Mouse (Mus musculus) liver, embryonic 14.5 days (tissue): Measurements from ENCODE around the gene Gm20431. TPM values are rescaled to one million over a fixed set of nuclear protein-coding genes. Genes with fewer than 3 reads are reported as not detected.

Experiments
- ATAC-seq: fragments of 200-750 bp; cut with Nextera tagmentation; 2 replicates; pipeline ENCODE4 v1.8.0; 2017; ENCODE audit warnings: moderate number of reproducible peaks, mild to moderate bottlenecking, moderate library complexity; ENCODE audit not compliant: insufficient read depth
- DNase-seq, 3 experiments: peaks; one replicate each; pipeline ENCODE4 v3.0.0-alpha.2; 2012 to 2013; ENCODE audit warnings: low read depth in 3 of 3, low spot score in 3 of 3
- H3K27ac ChIP-seq: fragments of 300-500 bp; sonication (generic); 2 replicates; pipeline ENCODE4 v1.5.1; 2014; ENCODE audit warnings: moderate library complexity, mild to moderate bottlenecking, control low read depth, inconsistent platforms
- H3K27me3 ChIP-seq: fragments of 300-500 bp; sonication (generic); 2 replicates; pipeline ENCODE4 v1.6.1; 2014; ENCODE audit warnings: mild to moderate bottlenecking, low read length, moderate library complexity; ENCODE audit not compliant: control insufficient read depth, insufficient read depth
- H3K36me3 ChIP-seq: fragments of 300-500 bp; sonication (generic); replicated peaks from 2 replicates; pipeline ENCODE4 v1.6.1; 2014; ENCODE audit warnings: low read depth; ENCODE audit not compliant: control insufficient read depth, insufficient read depth
- H3K4me1 ChIP-seq, 2 experiments: fragments of 200-500 bp in 1 of 2; fragments of 300-500 bp in 1 of 2; sonication (generic) in 1 of 2; replicated peaks; 2 replicates each; pipeline ENCODE4 v1.6.1; 2012 to 2014; ENCODE audit warnings: antibody characterized with exemption in 1 of 2, inconsistent platforms in 1 of 2, low read length in 1 of 2; ENCODE audit not compliant: control insufficient read depth in 2 of 2, insufficient read depth in 2 of 2
- H3K4me2 ChIP-seq: fragments of 300-500 bp; sonication (generic); 2 replicates; pipeline ENCODE4 v1.6.1; 2014; ENCODE audit warnings: low read depth, mild to moderate bottlenecking, control low read depth, moderate library complexity
- H3K4me3 ChIP-seq, 2 experiments: fragments of 200-500 bp in 1 of 2; fragments of 300-500 bp in 1 of 2; sonication (generic) in 1 of 2; 2 replicates each; pipeline ENCODE4 v1.5.1; 2012 to 2014; ENCODE audit warnings: low read depth in 2 of 2, low read length in 2 of 2, mild to moderate bottlenecking in 2 of 2, control low read depth in 1 of 2, inconsistent platforms in 1 of 2, moderate library complexity in 1 of 2; ENCODE audit not compliant: insufficient read depth in 1 of 2
- H3K9ac ChIP-seq: fragments of 300-500 bp; sonication (generic); replicated peaks from 2 replicates; pipeline ENCODE4 v1.6.1; 2014; ENCODE audit warnings: mild to moderate bottlenecking, control low read depth, moderate library complexity
- H3K9me3 ChIP-seq: fragments of 300-500 bp; sonication (generic); 2 replicates; pipeline ENCODE4 v1.6.1; 2016; ENCODE audit warnings: low read length, mixed read lengths; ENCODE audit not compliant: control insufficient read depth
- CTCF ChIP-seq: IDR thresholded peaks from 2 replicates; pipeline ENCODE4 v1.5.1; 2016; ENCODE audit warnings: antibody characterized with exemption, low read depth, control low read depth
- EP300 ChIP-seq: IDR thresholded peaks from 2 replicates; pipeline ENCODE4 v1.6.1; 2016; ENCODE audit warnings: antibody characterized with exemption, low read depth
- WGBS: fragments of 180-500 bp; shearing (Covaris S2); extraction: QIAGEN DNeasy Blood & Tissue Kit; methylation state at CpG from one replicate; pipeline ENCODE4 v1.1.7; 2014; ENCODE audit not compliant: insufficient replicate concordance; 5-methylcytosine and 5-hydroxymethylcytosine counted together
- polyA plus RNA-seq, 2 experiments: library from polyadenylated mRNA; depleted of rRNA in 1 of 2; stranded (reverse) in 1 of 2; unstranded in 1 of 2; fragments of >200 nt; fragmentation: Nextera tagmentation in 1 of 2; extraction: Ambion mirVana in 1 of 2; gene quantifications; 2 replicates each; pipeline versions ENCODE4 v1.2.1 to v1.2.3; 2012 to 2014

Gene Gm20431
- polyA plus RNA-seq, 2 experiments, result 0.96 TPM; not detected in 1

GRCm38 (mm10) chr2:167697902-167698301 lies 36.6 kb upstream of the Gm20431 start:
- no peak for TF ChIP-seq EP300
- no peak for TF ChIP-seq CTCF
- no peaks in the 10 kb centered on the region for H3K9me3 ChIP-seq
- H3K4me2 ChIP-seq, result peak overlapping the region; percentile 46
- H3K36me3 ChIP-seq, result no peaks in the 10 kb centered on the region
- no peaks in the 10 kb centered on the region for H3K27me3 ChIP-seq
- no peak overlapping the region for H3K27ac ChIP-seq
- H3K4me3 ChIP-seq, result peak overlapping the region in 1 of 2 experiments; percentile 21; a peak in 1 of 4 replicates
- DNase-seq (peak in 2 of 3 experiments; percentile 31 to 49), ATAC-seq (peak; percentile 67)
- H3K4me1 ChIP-seq, result 0 out of 4 replicates have a peak, but pooled peaks cover 0 to 4% of the 10 kb centered on the region in 2 experiments
- no peak overlapping the region for H3K9ac ChIP-seq
- 5% methylated on average over 5 of the region's 5 CpGs for WGBS

DNA sequence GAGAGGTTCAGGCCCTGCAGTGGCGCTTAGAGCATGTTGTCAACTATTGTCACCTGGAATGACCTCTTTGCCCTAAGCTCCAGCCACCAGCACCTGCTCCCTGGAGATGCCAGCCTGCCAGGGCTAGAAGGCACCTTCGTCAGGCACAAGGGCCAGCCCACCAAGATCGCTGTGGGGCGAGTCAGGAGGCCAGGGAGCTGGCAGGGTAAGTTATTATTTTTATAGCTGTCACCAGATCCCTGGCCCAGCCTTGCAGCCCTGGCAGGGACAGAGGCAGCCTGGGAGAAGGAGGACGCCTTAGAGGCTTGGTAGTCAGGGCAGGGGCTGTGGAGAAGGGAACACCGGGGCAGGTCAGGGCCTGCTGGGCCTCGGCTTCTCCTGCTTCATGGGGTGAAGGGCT lies 34.8 kb upstream of the Gm20431 start:
- no peak for DNase-seq
- TF ChIP-seq CTCF (no peak), EP300 (no peak)
- 72% methylated on average over 7 of the region's 7 CpGs for WGBS
- H3K27me3 ChIP-seq, result no peaks in the 10 kb centered on the region; the same call in 1 of the 2 replicates
- H3K4me1 ChIP-seq, result 0 out of 4 replicates have a peak, but pooled peaks cover 0 to 2% of the 10 kb centered on the region in 2 experiments
- no peak overlapping the region for H3K9ac ChIP-seq
- no peaks in the 10 kb centered on the region for H3K9me3 ChIP-seq
- H3K4me3 ChIP-seq, result no peak overlapping the region
- H3K27ac ChIP-seq, result no peak overlapping the region
- ATAC-seq, result no peak
- no peak overlapping the region for H3K4me2 ChIP-seq
- H3K36me3 ChIP-seq, result no peaks in the 10 kb centered on the region

- Histone ChIP-seq H3K27ac (no peak overlapping the region), H3K4me2 (no peak overlapping the region), H3K4me3 (no peak overlapping the region), H3K9ac (no peak overlapping the region), H3K36me3 (no peaks in the 10 kb centered on the region), H3K9me3 (no peaks in the 10 kb centered on the region), H3K27me3 (peaks cover 5% of the 10 kb centered on the region; the same call in 1 of the 2 replicates), H3K4me1 (0 out of 4 replicates have a peak, but pooled peaks cover 0 to 2% of the 10 kb centered on the region in 2 experiments)
- DNase-seq, result no peak
- TF ChIP-seq CTCF (no peak), EP300 (no peak)
- no peak for ATAC-seq
- WGBS, result 79% methylated on average over 14 of the region's 14 CpGs
Observed at GRCm38 (mm10) chr2:167695491-167695890, 34.2 kb upstream of the Gm20431 start.

DNA sequence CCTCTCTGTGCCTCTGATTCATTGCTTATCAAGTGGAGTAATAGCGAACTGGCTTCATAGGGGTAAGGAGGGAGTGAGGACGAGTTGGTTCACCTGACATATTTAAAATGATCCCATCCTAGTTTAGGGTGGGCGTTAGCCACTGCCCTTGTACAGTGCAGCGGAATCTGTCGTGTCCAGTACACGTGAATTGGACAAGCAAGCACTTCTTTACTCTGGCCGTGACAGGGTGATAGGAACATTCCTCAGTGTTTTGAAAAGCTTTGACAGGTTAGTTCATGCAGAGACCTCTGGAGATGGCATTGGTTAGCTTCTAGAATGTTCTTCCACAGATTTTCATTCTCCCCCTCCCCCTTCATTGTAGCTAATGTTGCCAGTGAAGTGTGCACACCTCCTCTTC lies 33.7 kb upstream of the Gm20431 start:
- no peak for ATAC-seq
- H3K4me3 ChIP-seq, result no peak overlapping the region
- 69% methylated on average over 7 of the region's 7 CpGs for WGBS

GRCm38 (mm10) chr2:167694244-167694643 lies 32.9 kb upstream of the Gm20431 start:
- TF ChIP-seq EP300 (no peak), CTCF (no peak)
- 76% methylated on average over 1 of the region's 1 CpGs for WGBS
- H3K4me2 ChIP-seq, result no peak overlapping the region
- H3K27me3 ChIP-seq, result peaks cover 16% of the 10 kb centered on the region
- H3K27ac ChIP-seq, result no peak overlapping the region
- H3K9me3 ChIP-seq, result no peaks in the 10 kb centered on the region
- ATAC-seq, result no peak
- H3K36me3 ChIP-seq, result no peaks in the 10 kb centered on the region
- H3K9ac ChIP-seq, result no peak overlapping the region
- 0 out of 4 replicates have a peak, but pooled peaks cover 0 to 2% of the 10 kb centered on the region in 2 experiments for H3K4me1 ChIP-seq
- DNase-seq, result no peak
- H3K4me3 ChIP-seq, result no peak overlapping the region

More for the DNA sequence above, 33.7 kb upstream of the Gm20431 start:
- 0 out of 4 replicates have a peak, but pooled peaks cover 0 to 2% of the 10 kb centered on the region in 2 experiments for H3K4me1 ChIP-seq
- no peak overlapping the region for H3K4me2 ChIP-seq
- peaks cover 9% of the 10 kb centered on the region for H3K27me3 ChIP-seq
- H3K27ac ChIP-seq, result no peak overlapping the region
- TF ChIP-seq EP300, result no peak
- TF ChIP-seq CTCF, result no peak
- no peak for DNase-seq
- no peaks in the 10 kb centered on the region for H3K9me3 ChIP-seq
- no peaks in the 10 kb centered on the region for H3K36me3 ChIP-seq
- H3K9ac ChIP-seq, result no peak overlapping the region
